Mouse (Mus musculus) megakaryocyte-erythroid progenitor cell, adult 5-6 weeks (primary cell): Measurements from ENCODE around the gene Zfp715. TPM values are rescaled to one million over a fixed set of nuclear protein-coding genes. Genes with fewer than 3 reads are reported as not detected.

Source experiments
- ATAC-seq: replicated peaks from 2 replicates; pipeline ENCODE4 v1.8.0; 2016; ENCODE audit warnings: mild to moderate bottlenecking, inconsistent platforms; ENCODE audit not compliant: severe bottlenecking, poor library complexity, low FRiP score, low TSS enrichment
- total RNA-seq, 2 experiments: library from RNA; stranded (forward) in 1 of 2; stranded (reverse) in 1 of 2; fragments of 200-1000, 215-1000 nt in 1 of 2; fragments of >200 nt in 1 of 2; fragmentation: Nextera tagmentation in 1 of 2; gene quantifications; 2 replicates each; pipeline ENCODE4 v1.2.3; 2014 to 2017

The Zfp715 gene
- total RNA-seq (2014; fragmentation: Nextera tagmentation) (11.5 and 15.9 TPM in 2 replicates), total RNA-seq (2017) (5.0 and 16.7 TPM in 2 replicates)

GRCm38 (mm10) chr7:43313013-43313428 lies at the start of gene Zfp715:
Gene Zfp715, minus strand, starts transcription at chr7:43313294.
- ATAC-seq, result peak; percentile 96

GRCm38 (mm10) chr7:43362021-43362420 lies 48.9 kb upstream of the Zfp715 start:
- no peak for ATAC-seq

- no peak for ATAC-seq
These were observed 48.3 kb upstream of the Zfp715 start for GRCm38 (mm10) chr7:43361442-43361841.

- ATAC-seq, result no peak
These were observed 45.5 kb upstream of the Zfp715 start for GRCm38 (mm10) chr7:43358556-43358955.

GRCm38 (mm10) chr7:43354893-43355835 lies 42.1 kb upstream of the Zfp715 start:
- peak; percentile 69 for ATAC-seq

GRCm38 (mm10) chr7:43353758-43354157 lies 40.7 kb upstream of the Zfp715 start:
- no peak for ATAC-seq

GRCm38 (mm10) chr7:43353118-43353517 lies 40.0 kb upstream of the Zfp715 start:
- peak; percentile 21; the same call in 1 of the 2 replicates for ATAC-seq

- no peak for ATAC-seq
These were observed 38.1 kb upstream of the Zfp715 start, which contains the start of gene Siglecf for GRCm38 (mm10) chr7:43351154-43351553. Gene Siglecf, plus strand, starts transcription at chr7:43351341.

GRCm38 (mm10) chr7:43349623-43350022 lies 36.5 kb upstream of the Zfp715 start:
- peak; percentile 62; the same call in 1 of the 2 replicates for ATAC-seq

- ATAC-seq, result no peak
These were observed 33.5 kb upstream of the Zfp715 start for GRCm38 (mm10) chr7:43346571-43346970.

- no peak for ATAC-seq
These were observed 33.1 kb upstream of the Zfp715 start for GRCm38 (mm10) chr7:43346148-43346547.

- ATAC-seq, result no peak
These were observed 31.4 kb upstream of the Zfp715 start for GRCm38 (mm10) chr7:43344491-43344890.

- ATAC-seq, result no peak
These were observed 30.9 kb upstream of the Zfp715 start for GRCm38 (mm10) chr7:43344020-43344419.

- 0 out of 2 replicates have a peak, but pooled peaks have one; percentile 26 for ATAC-seq
These were observed 30.1 kb upstream of the Zfp715 start for GRCm38 (mm10) chr7:43343191-43343590.

GRCm38 (mm10) chr7:43340771-43341170 lies 27.7 kb upstream of the Zfp715 start:
- ATAC-seq, result no peak

GRCm38 (mm10) chr7:43333899-43334298 lies 20.8 kb upstream of the Zfp715 start:
- no peak for ATAC-seq

- 0 out of 2 replicates have a peak, but pooled peaks have one; percentile 55 for ATAC-seq
These were observed 20.1 kb upstream of the Zfp715 start for GRCm38 (mm10) chr7:43333203-43333602.

- ATAC-seq, result no peak
These were observed 15.0 kb upstream of the Zfp715 start for GRCm38 (mm10) chr7:43328101-43328500.

- ATAC-seq, result no peak
These were observed 13.2 kb upstream of the Zfp715 start for GRCm38 (mm10) chr7:43326223-43326780.

- ATAC-seq, result peak; percentile 56
These were observed 595 bp downstream of the Zfp715 start for GRCm38 (mm10) chr7:43312386-43313012.
